Mouse (Mus musculus) testis, postnatal 14 days (tissue): ENCODE results near the gene Zkscan17.
"Not testable (repeated sequence)": the region's sequence is repeated elsewhere in the genome, so short reads cannot be mapped to it uniquely, and the experiment has no call there.

Source experiments
- DNase-seq: peaks from one replicate; pipeline ENCODE4 v3.0.0; 2021; ENCODE audit warnings: low spot score

Zkscan17 gene

GRCm38 (mm10) chr11:59526472-59527080 is at the start of gene Zkscan17:
Gene Zkscan17, minus strand, starts transcription at chr11:59526751.
- DNase-seq = peak; percentile 44

DNA sequence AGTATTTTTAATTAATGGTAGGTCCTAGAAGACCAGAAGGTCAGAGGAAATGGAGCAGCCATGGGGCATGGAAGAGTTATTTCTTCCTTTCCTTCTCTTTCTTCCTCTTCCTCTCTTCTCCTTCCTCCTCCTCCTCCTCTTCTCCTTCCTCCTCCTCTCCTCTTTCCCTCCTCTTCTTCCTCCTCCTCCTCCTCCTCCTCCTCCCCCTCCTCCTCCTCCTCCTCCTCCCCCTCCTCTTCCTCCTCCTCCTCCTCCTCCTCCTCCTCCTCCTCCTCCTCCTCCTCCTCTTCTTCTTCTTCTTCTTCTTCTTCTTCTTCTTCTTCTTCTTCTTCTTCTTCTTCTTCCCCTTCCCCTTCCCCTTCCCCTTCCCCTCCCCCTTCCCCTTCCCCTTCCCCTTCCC is 49.6 kb upstream of the Zkscan17 start, which contains the start of gene Olfr222:
Olfr222 (minus strand) TSS at position 101 of the 400 bp plus-strand sequence.
- DNase-seq = not testable (repeated sequence)

- DNase-seq = no peak
Observed at GRCm38 (mm10) chr11:59575726-59576125, 49.2 kb upstream of the Zkscan17 start.

DNA sequence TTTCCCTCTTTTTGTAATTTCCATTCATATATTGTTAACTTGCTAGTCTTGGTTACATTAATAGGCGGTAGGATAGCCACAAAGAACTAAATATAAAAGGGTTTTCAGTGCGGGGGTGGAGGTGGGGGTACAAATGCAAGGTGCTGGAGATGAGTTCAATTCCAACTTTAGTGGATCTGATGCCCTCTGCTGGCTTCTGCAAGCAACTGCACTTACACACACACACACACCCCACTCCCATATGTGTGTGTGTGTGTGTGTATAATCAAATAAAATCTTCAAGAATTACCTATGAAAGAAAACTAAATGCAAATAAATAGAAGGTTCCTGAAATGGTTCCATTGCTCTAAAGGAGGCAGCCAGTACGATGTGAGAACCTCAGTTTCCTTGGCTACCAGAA is 42.8 kb upstream of the Zkscan17 start:
- no peak for DNase-seq

- DNase-seq = no peak
Observed at GRCm38 (mm10) chr11:59562837-59563236, 36.3 kb upstream of the Zkscan17 start.

DNA sequence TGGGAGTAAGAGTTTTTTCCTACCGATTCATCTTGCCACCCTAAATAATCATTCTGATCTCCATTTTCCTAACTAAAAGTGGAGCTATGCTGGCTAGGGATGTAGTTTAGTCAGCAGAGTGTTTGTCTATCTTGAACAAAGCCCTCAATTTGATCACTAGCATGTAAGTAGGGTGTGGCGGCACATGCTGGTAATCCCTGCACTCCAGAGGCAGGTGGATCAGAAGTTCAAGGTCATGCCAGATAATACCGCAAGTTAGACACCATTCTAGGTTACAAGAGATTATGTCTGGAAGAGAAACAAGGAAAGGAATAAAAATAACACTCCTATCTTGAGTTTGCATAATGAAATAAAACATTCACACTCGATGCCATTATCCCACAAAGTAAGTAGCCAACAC is 35.8 kb upstream of the Zkscan17 start:
- DNase-seq = no peak

GRCm38 (mm10) chr11:59560906-59561305 is 34.4 kb upstream of the Zkscan17 start:
- DNase-seq = no peak

- no peak for DNase-seq
Observed at GRCm38 (mm10) chr11:59554535-59554934, 28.0 kb upstream of the Zkscan17 start.

- DNase-seq = no peak
Observed at GRCm38 (mm10) chr11:59554127-59554526, 27.6 kb upstream of the Zkscan17 start.

- no peak for DNase-seq
Observed at GRCm38 (mm10) chr11:59544005-59544404, 17.5 kb upstream of the Zkscan17 start.

- no peak for DNase-seq
Observed at GRCm38 (mm10) chr11:59543376-59543775, 16.8 kb upstream of the Zkscan17 start.

- DNase-seq = no peak
Observed at GRCm38 (mm10) chr11:59542442-59542841, 15.9 kb upstream of the Zkscan17 start.

GRCm38 (mm10) chr11:59541324-59541723 is 14.8 kb upstream of the Zkscan17 start, which contains the start of gene Nlrp3:
Gene Nlrp3, plus strand, starts transcription at chr11:59541568.
- DNase-seq = no peak

DNA sequence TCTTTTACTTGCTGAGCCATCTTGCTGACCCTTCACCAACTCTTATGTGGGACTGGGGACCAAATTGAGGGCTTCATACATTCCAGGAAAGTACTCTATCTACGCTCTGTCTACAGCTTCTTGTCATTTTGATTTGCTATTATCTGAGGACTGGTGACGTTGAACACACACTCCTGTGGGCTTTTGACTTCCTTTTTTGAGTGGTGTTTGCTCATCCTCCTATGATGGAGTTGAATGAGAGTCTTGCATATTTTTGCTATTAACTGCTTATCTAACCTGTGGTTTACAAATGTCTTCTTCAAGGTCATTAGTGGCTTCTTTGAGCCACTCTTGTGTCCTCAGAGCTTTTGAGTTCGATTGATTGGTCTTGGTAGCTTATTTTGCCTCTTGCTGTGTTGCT is 13.6 kb upstream of the Zkscan17 start:
- DNase-seq = no peak

DNA sequence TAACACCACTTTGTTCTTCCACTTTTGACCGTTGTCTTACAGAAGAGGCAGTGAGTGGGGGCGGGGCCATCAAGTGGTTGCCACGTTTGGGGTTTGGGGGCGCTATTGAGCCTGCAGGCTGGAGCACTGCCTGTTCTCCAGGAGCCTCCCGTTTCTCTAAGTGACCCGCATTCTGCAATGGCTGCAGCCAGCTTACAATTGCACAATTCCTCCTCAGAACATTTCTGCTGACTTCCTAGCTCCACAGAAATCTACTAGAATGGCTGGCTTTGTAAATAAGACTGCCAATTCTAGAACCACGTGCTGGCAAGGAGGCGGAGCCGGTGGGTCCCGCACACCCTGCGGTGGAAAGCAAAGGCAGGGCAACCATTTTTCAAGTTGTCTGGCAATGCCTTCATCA is 11.8 kb upstream of the Zkscan17 start:
- DNase-seq = peak; percentile 34

- peak; percentile 42 for DNase-seq
Observed at GRCm38 (mm10) chr11:59537218-59538130, 10.9 kb upstream of the Zkscan17 start.

- no peak for DNase-seq
Observed at GRCm38 (mm10) chr11:59531562-59531961, 5.0 kb upstream of the Zkscan17 start.

GRCm38 (mm10) chr11:59530870-59531535 is 4.5 kb upstream of the Zkscan17 start:
- no peak for DNase-seq

DNA sequence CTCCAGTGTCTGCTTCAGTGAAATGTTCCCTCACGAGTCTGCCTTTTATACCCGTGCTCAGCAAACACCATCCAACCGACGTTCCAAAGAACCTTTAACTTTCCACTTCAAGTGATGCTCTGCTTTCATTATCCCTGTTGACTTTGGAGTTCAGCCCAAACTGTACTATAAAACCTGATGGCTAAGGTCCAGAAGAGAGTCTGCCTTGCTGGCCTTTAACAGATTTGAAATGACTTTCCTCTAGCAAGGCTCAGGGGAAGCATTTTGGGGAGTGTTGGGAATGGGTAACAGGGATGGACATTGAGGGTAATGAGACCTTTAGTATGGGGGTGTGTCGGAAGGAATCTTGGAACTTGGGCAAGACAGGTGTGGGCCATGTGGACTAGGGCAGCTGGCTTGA is 3.7 kb upstream of the Zkscan17 start:
- no peak for DNase-seq

DNA sequence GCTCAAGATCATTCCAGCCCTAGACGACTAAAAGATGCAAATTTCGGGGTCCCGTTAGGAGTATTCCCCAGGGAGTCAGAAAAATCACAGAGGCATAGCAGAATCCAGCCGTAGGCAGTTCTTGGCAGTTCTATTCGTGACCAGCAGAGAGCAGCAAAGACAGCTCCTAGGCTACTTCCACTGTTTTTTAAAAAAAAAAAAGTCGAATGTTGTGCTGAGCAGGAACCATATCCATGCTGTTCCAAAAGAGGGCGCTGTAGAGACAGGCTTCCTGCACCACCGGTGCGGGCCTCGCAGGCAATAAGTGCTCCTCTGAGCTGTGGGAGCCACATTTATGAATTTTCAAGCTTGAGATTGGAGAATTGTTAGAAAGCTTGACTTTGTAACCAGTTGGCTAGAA is 1.3 kb downstream of the Zkscan17 start:
- DNase-seq = peak; percentile 84

- DNase-seq = no peak
Observed at GRCm38 (mm10) chr11:59524150-59524549, 2.4 kb downstream of the Zkscan17 start.

- no peak for DNase-seq
Observed at GRCm38 (mm10) chr11:59519741-59520495, 6.6 kb downstream of the Zkscan17 start.
